Mouse (Mus musculus): Measurements from ENCODE around the gene Slco1a5. TPM values are rescaled to one million over a fixed set of nuclear protein-coding genes. Genes with fewer than 3 reads are reported as not detected.

Slco1a5 gene
- polyA plus RNA-seq, 1 experiment from 2014 or later: not detected

DNA sequence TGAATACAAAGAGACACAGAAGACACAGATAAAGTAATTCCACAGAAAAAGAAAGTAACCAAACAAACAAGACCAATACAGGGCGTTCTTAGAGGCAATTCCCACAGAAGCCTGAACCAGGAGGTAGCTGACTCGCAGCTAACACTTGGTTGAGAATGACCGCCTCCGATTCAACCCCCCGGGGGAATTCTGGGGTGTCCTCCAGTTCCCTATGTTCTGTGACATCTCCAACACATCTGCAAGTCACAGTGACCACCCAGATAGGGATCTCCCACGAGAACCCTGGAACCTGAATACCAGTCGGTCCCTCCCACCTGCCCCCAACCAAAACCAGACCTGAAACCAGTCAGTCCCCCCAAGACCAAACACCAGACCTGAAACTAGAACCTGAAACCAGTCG, 128.5 kb downstream of the Slco1a5 start:
- H3K9ac ChIP-seq (ENCODE audit: low read depth, low read length): no peak overlapping the region
- H3K27me3 ChIP-seq (replicated peaks; ENCODE audit: control insufficient read depth, insufficient read depth, low read length): no peaks in the 10 kb centered on the region
- WGBS: 88% methylated on average over 8 of the region's 8 CpGs
- no peak overlapping the region for H3K4me2 ChIP-seq (replicated peaks; ENCODE audit: low read depth)
- no peak overlapping the region for H3K27ac ChIP-seq (ENCODE audit: low read depth, low read length)
- H3K36me3 ChIP-seq (ENCODE audit: control insufficient read depth, insufficient read depth): no peaks in the 10 kb centered on the region
- no peak overlapping the region for H3K4me3 ChIP-seq (ENCODE audit: low read depth, low read length)
- ATAC-seq: no peak
- no peak for TF ChIP-seq CTCF (IDR thresholded peaks at IDR 0.05; ENCODE audit: low read depth)
- no peaks in the 10 kb centered on the region for H3K4me1 ChIP-seq (replicated peaks; ENCODE audit: control insufficient read depth, insufficient read depth, low read length)
- no peaks in the 10 kb centered on the region for H3K9me3 ChIP-seq (ENCODE audit: control insufficient read depth)

DNA sequence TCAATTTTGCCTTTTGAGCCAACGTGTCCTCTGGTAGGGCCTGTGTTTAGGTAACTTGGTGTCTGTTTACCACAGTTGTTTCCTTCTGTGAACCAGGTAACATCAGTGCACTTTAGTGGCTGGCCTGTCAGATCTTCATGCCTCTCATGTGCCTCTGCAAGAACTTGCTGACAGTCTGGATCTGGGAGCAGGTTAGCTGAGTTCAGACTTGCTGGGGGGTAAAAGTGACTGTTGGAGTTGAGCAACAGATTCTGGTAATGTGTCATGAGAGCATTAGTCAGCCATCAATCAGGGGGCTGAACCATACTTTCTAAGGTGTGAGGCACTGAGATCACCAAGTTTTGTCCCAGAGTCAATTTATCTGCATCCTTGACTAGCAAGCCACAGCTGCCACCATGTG, 130.8 kb downstream of the Slco1a5 start:
- Histone ChIP-seq H3K4me1 (replicated peaks; ENCODE audit: control insufficient read depth, insufficient read depth, low read length) (no peaks in the 10 kb centered on the region), H3K4me2 (replicated peaks; ENCODE audit: low read depth) (no peak overlapping the region), H3K9me3 (ENCODE audit: control insufficient read depth) (no peaks in the 10 kb centered on the region), H3K9ac (ENCODE audit: low read depth, low read length) (no peak overlapping the region), H3K27me3 (replicated peaks; ENCODE audit: control insufficient read depth, insufficient read depth, low read length) (no peaks in the 10 kb centered on the region), H3K4me3 (ENCODE audit: low read depth, low read length) (no peak overlapping the region), H3K36me3 (ENCODE audit: control insufficient read depth, insufficient read depth) (no peaks in the 10 kb centered on the region), H3K27ac (ENCODE audit: low read depth, low read length) (no peak overlapping the region)
- TF ChIP-seq CTCF (IDR thresholded peaks at IDR 0.05; ENCODE audit: low read depth): no peak
- 79% methylated on average over 1 of the region's 1 CpGs for WGBS
- ATAC-seq: no peak

DNA sequence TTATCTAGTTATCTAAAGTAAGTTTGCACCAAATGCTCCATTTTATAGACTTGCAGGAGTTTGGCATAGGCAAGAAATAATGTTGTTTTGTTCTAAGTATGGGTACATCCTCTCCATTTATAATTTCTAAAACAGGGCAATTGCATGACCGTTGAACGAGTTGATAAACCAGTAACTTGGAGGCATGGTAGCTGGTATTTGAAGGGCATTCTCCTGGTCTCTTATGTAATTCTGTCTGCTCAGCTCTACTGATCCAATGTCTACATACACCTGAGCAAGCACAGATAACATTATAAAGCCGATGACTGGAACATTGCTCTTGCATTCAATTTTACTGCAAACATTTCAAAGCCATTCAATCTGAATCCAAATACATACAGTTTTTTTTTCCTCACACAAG, 135.4 kb downstream of the Slco1a5 start:
- no peak for TF ChIP-seq CTCF (IDR thresholded peaks at IDR 0.05; ENCODE audit: low read depth)
- Histone ChIP-seq H3K27me3 (replicated peaks; ENCODE audit: control insufficient read depth, insufficient read depth, low read length) (no peaks in the 10 kb centered on the region), H3K4me2 (replicated peaks; ENCODE audit: low read depth) (no peak overlapping the region), H3K9ac (ENCODE audit: low read depth, low read length) (no peak overlapping the region), H3K4me1 (replicated peaks; ENCODE audit: control insufficient read depth, insufficient read depth, low read length) (no peaks in the 10 kb centered on the region), H3K27ac (ENCODE audit: low read depth, low read length) (no peak overlapping the region), H3K36me3 (ENCODE audit: control insufficient read depth, insufficient read depth) (no peaks in the 10 kb centered on the region), H3K4me3 (ENCODE audit: low read depth, low read length) (no peak overlapping the region), H3K9me3 (ENCODE audit: control insufficient read depth) (no peaks in the 10 kb centered on the region)
- ATAC-seq: no peak
- WGBS: 80% methylated on average over 3 of the region's 3 CpGs

DNA sequence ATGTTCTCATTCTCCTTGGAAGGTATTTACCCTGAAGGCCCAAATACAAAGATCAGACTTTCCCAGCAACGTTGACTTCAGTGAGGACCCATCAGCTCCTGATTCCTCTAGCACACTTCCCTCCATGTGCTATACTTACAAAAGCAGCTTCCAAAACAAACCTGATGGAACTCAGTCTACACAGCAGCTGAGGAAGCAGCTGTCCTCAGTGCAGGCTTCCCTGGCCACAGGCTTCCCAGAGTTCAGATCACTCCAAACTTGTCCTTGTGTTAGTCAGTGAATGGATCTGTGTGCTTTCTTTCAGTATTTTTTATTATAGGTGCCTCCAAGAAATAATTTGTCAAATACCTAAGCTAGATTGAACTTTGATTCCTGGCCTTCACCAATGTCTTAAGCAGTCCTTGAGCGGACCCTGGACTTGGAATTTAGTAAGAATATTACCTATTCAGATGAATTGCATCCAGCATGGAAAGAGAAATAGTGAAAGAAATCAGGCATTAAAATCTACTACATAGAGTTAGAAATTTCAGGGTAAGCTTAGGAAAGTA, 136.8 kb downstream of the Slco1a5 start:
- 80% methylated on average over 2 of the region's 2 CpGs for WGBS
- no peak for ATAC-seq
- Histone ChIP-seq H3K9me3 (ENCODE audit: control insufficient read depth) (no peaks in the 10 kb centered on the region), H3K4me1 (replicated peaks; ENCODE audit: control insufficient read depth, insufficient read depth, low read length) (no peaks in the 10 kb centered on the region), H3K4me2 (replicated peaks; ENCODE audit: low read depth) (no peak overlapping the region), H3K9ac (ENCODE audit: low read depth, low read length) (no peak overlapping the region), H3K4me3 (ENCODE audit: low read depth, low read length) (no peak overlapping the region), H3K27me3 (replicated peaks; ENCODE audit: control insufficient read depth, insufficient read depth, low read length) (no peaks in the 10 kb centered on the region), H3K27ac (ENCODE audit: low read depth, low read length) (no peak overlapping the region), H3K36me3 (ENCODE audit: control insufficient read depth, insufficient read depth) (no peaks in the 10 kb centered on the region)
- no peak for TF ChIP-seq CTCF (IDR thresholded peaks at IDR 0.05; ENCODE audit: low read depth)

Other genes with a start within 250 kb of the Slco1a5 start
- not detected in 2 replicates for gene Slco1a6, start 114.5 kb downstream of the Slco1a5 start, polyA plus RNA-seq (2015; fragmentation: Nextera tagmentation; extraction: Ambion mirVana)
- gene Iapp, start 24.6 kb downstream of the Slco1a5 start, polyA plus RNA-seq (2015; fragmentation: Nextera tagmentation; extraction: Ambion mirVana): 3.9 and 7.0 TPM in 2 replicates
- gene Pyroxd1, start 22.7 kb upstream of the Slco1a5 start, polyA plus RNA-seq (2015; fragmentation: Nextera tagmentation; extraction: Ambion mirVana): 16.2 and 16.6 TPM in 2 replicates
- gene Recql, start 64.1 kb upstream of the Slco1a5 start, polyA plus RNA-seq (2015; fragmentation: Nextera tagmentation; extraction: Ambion mirVana): 7.8 and 8.9 TPM in 2 replicates
- gene Golt1b, start 64.2 kb upstream of the Slco1a5 start, polyA plus RNA-seq (2015; fragmentation: Nextera tagmentation; extraction: Ambion mirVana): 29.3 and 30.8 TPM in 2 replicates
- gene Spx, start 90.5 kb upstream of the Slco1a5 start, polyA plus RNA-seq (2015; fragmentation: Nextera tagmentation; extraction: Ambion mirVana): not detected in 2 replicates
- not detected in 2 replicates for gene Gys2, start 150.1 kb upstream of the Slco1a5 start, polyA plus RNA-seq (2015; fragmentation: Nextera tagmentation; extraction: Ambion mirVana)
- gene Ldhb, start 185.0 kb upstream of the Slco1a5 start, polyA plus RNA-seq (2015; fragmentation: Nextera tagmentation; extraction: Ambion mirVana): 39.5 and 41.4 TPM in 2 replicates
- gene Kcnj8, start 248.6 kb upstream of the Slco1a5 start, polyA plus RNA-seq (2015; fragmentation: Nextera tagmentation; extraction: Ambion mirVana): 28.7 and 29.8 TPM in 2 replicates